Mouse (Mus musculus): ENCODE measurements at regions not wholly inside any gene's neighbourhood (a gene's known extent, or its start where the extent isn't known, plus 50 kb on each side); places are given as distances from the start of the nearest gene placed in this dataset.

GRCm38 (mm10) chr1:165086131-165086530, 74.4 kb downstream of the Tbx19 start:
- TF ChIP-seq CTCF (IDR thresholded peaks at IDR 0.05; ENCODE audit: borderline replicate concordance, insufficient read depth, low read length), result no peak
- TF ChIP-seq POLR2A (IDR thresholded peaks at IDR 0.05; ENCODE audit: low read depth, low read length), result no peak

GRCm38 (mm10) chr1:165084753-165085152, 75.8 kb downstream of the Tbx19 start:
- TF ChIP-seq POLR2A (IDR thresholded peaks at IDR 0.05; ENCODE audit: low read depth, low read length) (no peak), CTCF (IDR thresholded peaks at IDR 0.05; ENCODE audit: borderline replicate concordance, insufficient read depth, low read length) (no peak)
- Histone ChIP-seq H3K4me3 (ENCODE audit: insufficient read depth, low read length) (no peak overlapping the region), H3K27ac (ENCODE audit: insufficient read depth, low read length) (peak overlapping the region; percentile 60; the same call in 1 of the 2 replicates), H3K4me1 (ENCODE audit: control insufficient read depth, insufficient read depth, low read length) (peaks cover 6% of the 10 kb centered on the region; the same call in 1 of the 2 replicates)

More at GRCm38 (mm10) chr1:165086131-165086530, 74.4 kb downstream of the Tbx19 start:
- Histone ChIP-seq H3K27ac (ENCODE audit: insufficient read depth, low read length) (no peak overlapping the region), H3K4me3 (ENCODE audit: insufficient read depth, low read length) (no peak overlapping the region), H3K4me1 (ENCODE audit: control insufficient read depth, insufficient read depth, low read length) (peaks cover 6% of the 10 kb centered on the region; the same call in 1 of the 2 replicates)

- Histone ChIP-seq H3K27ac (ENCODE audit: insufficient read depth, low read length) (peak overlapping the region; percentile 60), H3K4me1 (ENCODE audit: control insufficient read depth, insufficient read depth, low read length) (peaks cover 3% of the 10 kb centered on the region; the same call in 1 of the 2 replicates), H3K4me3 (ENCODE audit: insufficient read depth, low read length) (no peak overlapping the region)
- TF ChIP-seq POLR2A (IDR thresholded peaks at IDR 0.05; ENCODE audit: low read depth, low read length), result no peak
- no peak for TF ChIP-seq CTCF (IDR thresholded peaks at IDR 0.05; ENCODE audit: borderline replicate concordance, insufficient read depth, low read length)
Observed at GRCm38 (mm10) chr1:165084179-165084578, 76.4 kb downstream of the Tbx19 start.

GRCm38 (mm10) chr1:165080351-165080750, 80.2 kb downstream of the Tbx19 start:
- Histone ChIP-seq H3K27ac (ENCODE audit: insufficient read depth, low read length) (no peak overlapping the region), H3K4me1 (ENCODE audit: control insufficient read depth, insufficient read depth, low read length) (peaks cover 8% of the 10 kb centered on the region; the same call in 1 of the 2 replicates), H3K4me3 (ENCODE audit: insufficient read depth, low read length) (no peak overlapping the region)
- no peak for TF ChIP-seq POLR2A (IDR thresholded peaks at IDR 0.05; ENCODE audit: low read depth, low read length)
- no peak for TF ChIP-seq CTCF (IDR thresholded peaks at IDR 0.05; ENCODE audit: borderline replicate concordance, insufficient read depth, low read length)

GRCm38 (mm10) chr1:165077313-165077712, 83.3 kb downstream of the Tbx19 start:
- TF ChIP-seq POLR2A (IDR thresholded peaks at IDR 0.05; ENCODE audit: low read depth, low read length) (no peak), CTCF (IDR thresholded peaks at IDR 0.05; ENCODE audit: borderline replicate concordance, insufficient read depth, low read length) (no peak)
- no peak overlapping the region for H3K27ac ChIP-seq (ENCODE audit: insufficient read depth, low read length)
- H3K4me1 ChIP-seq (ENCODE audit: control insufficient read depth, insufficient read depth, low read length), result peaks cover 9% of the 10 kb centered on the region; the same call in 1 of the 2 replicates
- no peak overlapping the region for H3K4me3 ChIP-seq (ENCODE audit: insufficient read depth, low read length)

- no peak for TF ChIP-seq POLR2A (IDR thresholded peaks at IDR 0.05; ENCODE audit: low read depth, low read length)
- no peak for TF ChIP-seq CTCF (IDR thresholded peaks at IDR 0.05; ENCODE audit: borderline replicate concordance, insufficient read depth, low read length)
- H3K4me3 ChIP-seq (ENCODE audit: insufficient read depth, low read length), result no peak overlapping the region
- H3K27ac ChIP-seq (ENCODE audit: insufficient read depth, low read length), result peak overlapping the region; percentile 8
- H3K4me1 ChIP-seq (ENCODE audit: control insufficient read depth, insufficient read depth, low read length), result peaks cover 9% of the 10 kb centered on the region; the same call in 1 of the 2 replicates
Observed at GRCm38 (mm10) chr1:165075301-165076082, 85.1 kb downstream of the Tbx19 start.

- no peak for TF ChIP-seq POLR2A (IDR thresholded peaks at IDR 0.05; ENCODE audit: low read depth, low read length)
- no peak for TF ChIP-seq CTCF (IDR thresholded peaks at IDR 0.05; ENCODE audit: borderline replicate concordance, insufficient read depth, low read length)
- Histone ChIP-seq H3K27ac (ENCODE audit: insufficient read depth, low read length) (no peak overlapping the region), H3K4me3 (ENCODE audit: insufficient read depth, low read length) (no peak overlapping the region), H3K4me1 (ENCODE audit: control insufficient read depth, insufficient read depth, low read length) (peaks cover 9% of the 10 kb centered on the region; the same call in 1 of the 2 replicates)
Observed at GRCm38 (mm10) chr1:165071831-165072491, 88.6 kb downstream of the Tbx19 start.

- Histone ChIP-seq H3K27ac (ENCODE audit: insufficient read depth, low read length) (no peak overlapping the region), H3K4me1 (ENCODE audit: control insufficient read depth, insufficient read depth, low read length) (no peaks in the 10 kb centered on the region), H3K4me3 (ENCODE audit: insufficient read depth, low read length) (no peak overlapping the region)
- no peak for TF ChIP-seq CTCF (IDR thresholded peaks at IDR 0.05; ENCODE audit: borderline replicate concordance, insufficient read depth, low read length)
- no peak for TF ChIP-seq POLR2A (IDR thresholded peaks at IDR 0.05; ENCODE audit: low read depth, low read length)
Observed at GRCm38 (mm10) chr1:165064981-165065380, 95.6 kb downstream of the Tbx19 start.

GRCm38 (mm10) chr1:165062813-165063492, 97.6 kb downstream of the Tbx19 start:
- TF ChIP-seq CTCF (IDR thresholded peaks at IDR 0.05; ENCODE audit: borderline replicate concordance, insufficient read depth, low read length) (no peak), POLR2A (IDR thresholded peaks at IDR 0.05; ENCODE audit: low read depth, low read length) (no peak)
- Histone ChIP-seq H3K27ac (ENCODE audit: insufficient read depth, low read length) (no peak overlapping the region), H3K4me3 (ENCODE audit: insufficient read depth, low read length) (no peak overlapping the region), H3K4me1 (ENCODE audit: control insufficient read depth, insufficient read depth, low read length) (no peaks in the 10 kb centered on the region)
